Mouse (Mus musculus): ENCODE data around the gene Nusap1. TPM values are rescaled to one million over a fixed set of nuclear protein-coding genes. Genes with fewer than 3 reads are reported as not detected.

The Nusap1 gene
- polyA plus RNA-seq, 1 experiment from 2014 or later = 27.9 TPM

- ChIA-PET POLR2A (interaction anchor here (0.6 kb wide), 1 partner anchor 999 kb away, joined by 3 read pairs; no protein-coding TSS in a partner anchor), CTCF (interaction anchor here (0.9 to 2.1 kb wide), 2 partner anchors 22 to 36 kb away, joined by 3 to 6 read pairs; no protein-coding TSS in a partner anchor)
- H3K27me3 ChIP-seq = no peaks in the 10 kb centered on the region
- ATAC-seq (no peak), DNase-seq (ENCODE audit: low read depth, low spot score) (no peak)
- TF ChIP-seq CTCF (IDR thresholded peaks at IDR 0.05) = peak; percentile 54
- in situ Hi-C loops (cut with MboI; ENCODE audit: low pct_unique_long_range_greater_than_20kb) = no loop called here
These were observed 74.1 kb downstream of the Nusap1 start for GRCm38 (mm10) chr2:119692003-119692701.

GRCm38 (mm10) chr2:119694826-119695225 lies 76.7 kb downstream of the Nusap1 start:
- in situ Hi-C loops (cut with MboI; ENCODE audit: low pct_unique_long_range_greater_than_20kb) = no loop called here
- no peak for TF ChIP-seq CTCF (IDR thresholded peaks at IDR 0.05)
- ChIA-PET POLR2A (no interaction called here), CTCF (interaction anchor here (1.2 to 1.5 kb wide), 2 partner anchors 11 to 13 kb away, joined by 3 read pairs; no protein-coding TSS in a partner anchor)
- ATAC-seq (no peak), DNase-seq (ENCODE audit: low read depth, low spot score) (no peak)
- H3K27me3 ChIP-seq = no peaks in the 10 kb centered on the region

DNA sequence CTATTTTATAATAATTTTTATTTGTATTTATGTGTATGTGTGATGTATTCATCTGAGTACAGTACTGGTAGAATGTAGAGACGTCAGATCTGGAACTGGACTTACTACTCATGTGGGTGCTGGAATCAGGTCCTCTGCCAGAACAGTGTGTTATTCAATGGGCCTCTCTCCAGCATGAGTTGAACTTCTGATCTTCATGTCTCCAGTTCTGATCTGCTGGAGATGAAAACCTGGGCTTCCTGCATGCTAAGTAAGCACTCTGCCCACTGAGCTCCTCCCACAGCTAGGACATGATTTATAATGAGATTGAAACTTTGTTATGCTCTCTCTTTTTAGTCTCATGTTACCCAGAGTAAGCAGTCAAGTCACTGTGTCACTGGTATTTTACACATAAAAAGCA lies 78.0 kb downstream of the Nusap1 start:
- H3K27me3 ChIP-seq = no peaks in the 10 kb centered on the region
- no peak for TF ChIP-seq CTCF (IDR thresholded peaks at IDR 0.05)
- DNase-seq (ENCODE audit: low read depth, low spot score) (no peak), ATAC-seq (no peak)
- ChIA-PET POLR2A (no interaction called here), CTCF (interaction anchor here (0.7 to 1.5 kb wide), 3 partner anchors 9 to 18 kb away, joined by 3 read pairs; no protein-coding TSS in a partner anchor)
- in situ Hi-C loops (cut with MboI; ENCODE audit: low pct_unique_long_range_greater_than_20kb) = no loop called here

- no peak for TF ChIP-seq CTCF (IDR thresholded peaks at IDR 0.05)
- CTCF ChIA-PET = no interaction called here
- ATAC-seq (no peak), DNase-seq (ENCODE audit: low read depth, low spot score) (no peak)
- POLR2A ChIA-PET = no interaction called here
- in situ Hi-C loops (cut with MboI; ENCODE audit: low pct_unique_long_range_greater_than_20kb) = no loop called here
- no peaks in the 10 kb centered on the region for H3K27me3 ChIP-seq
These were observed 80.4 kb downstream of the Nusap1 start for GRCm38 (mm10) chr2:119698472-119698871.

DNA sequence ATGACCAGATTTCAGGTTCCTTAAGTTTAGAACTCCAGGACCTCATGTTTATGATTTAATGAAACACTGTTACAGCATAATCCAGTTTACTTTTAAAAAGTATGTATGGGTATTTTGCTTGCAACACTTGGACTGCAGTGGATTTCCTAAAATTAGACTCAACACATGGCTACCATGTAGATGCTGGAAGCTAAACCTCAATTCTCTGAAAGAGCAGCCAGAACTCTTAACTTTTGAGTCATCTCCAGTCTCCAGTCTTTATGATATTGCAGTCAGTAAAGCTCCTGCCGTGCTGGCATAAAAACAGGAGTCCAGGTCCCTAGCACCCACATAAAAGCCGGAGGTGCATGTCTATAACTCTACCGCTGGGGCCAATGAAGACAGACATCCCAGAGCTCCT lies 81.9 kb downstream of the Nusap1 start:
- ChIA-PET POLR2A (no interaction called here), CTCF (no interaction called here)
- in situ Hi-C loops (cut with MboI; ENCODE audit: low pct_unique_long_range_greater_than_20kb) = no loop called here
- no peak for DNase-seq (ENCODE audit: low read depth, low spot score)
- no peaks in the 10 kb centered on the region for H3K27me3 ChIP-seq
- no peak for ATAC-seq
- TF ChIP-seq CTCF (IDR thresholded peaks at IDR 0.05) = no peak

Other genes starting within 250 kb of the Nusap1 start
- 17.7 TPM for gene Ino80, start 140.6 kb upstream of the Nusap1 start, polyA plus RNA-seq (2021)
- 1.7 TPM for gene Exd1, start 70.7 kb upstream of the Nusap1 start, polyA plus RNA-seq (2021)
- gene Chp1, start 70.6 kb upstream of the Nusap1 start, polyA plus RNA-seq (2021) = 114 TPM
- 16.3 TPM for gene Oip5, start 171 bp downstream of the Nusap1 start, polyA plus RNA-seq (2021)
- gene Ndufaf1, start 44.5 kb downstream of the Nusap1 start, polyA plus RNA-seq (2021) = 36.7 TPM
- gene Rtf1, start 56.8 kb downstream of the Nusap1 start, polyA plus RNA-seq (2021) = 36.0 TPM
- 0.30 TPM for gene Itpka, start 124.0 kb downstream of the Nusap1 start, polyA plus RNA-seq (2021)
- gene Ltk, start 142.1 kb downstream of the Nusap1 start, polyA plus RNA-seq (2021) = 14.5 TPM
- gene Rpap1, start 169.2 kb downstream of the Nusap1 start, polyA plus RNA-seq (2021) = 19.1 TPM
- 11.0 TPM for gene Tyro3, start 179.4 kb downstream of the Nusap1 start, polyA plus RNA-seq (2021)

Data from Patski (cell line).